Mouse (Mus musculus) stomach, embryonic 16.5 days (tissue): Measurements from ENCODE around the gene Pgpep1l. TPM values are rescaled to one million over a fixed set of nuclear protein-coding genes. Genes with fewer than 3 reads are reported as not detected.

Experiments
- ATAC-seq: fragments of 200-750 bp; cut with Nextera tagmentation; 2 replicates; pipeline ENCODE4 v1.8.0; 2017; ENCODE audit warnings: moderate number of reproducible peaks, moderate TSS enrichment; ENCODE audit not compliant: insufficient read depth, low FRiP score
- H3K27ac ChIP-seq: fragments of 300-500 bp; sonication (generic); 2 replicates; pipeline ENCODE4 v1.5.1; 2014; ENCODE audit warnings: low read length
- H3K27me3 ChIP-seq: fragments of 300-500 bp; sonication (generic); 2 replicates; pipeline ENCODE4 v1.6.1; 2014; ENCODE audit warnings: low read length, control low read depth, mixed read lengths; ENCODE audit not compliant: control insufficient read depth, insufficient read depth
- H3K36me3 ChIP-seq: fragments of 300-500 bp; sonication (generic); 2 replicates; pipeline ENCODE4 v1.6.1; 2014; ENCODE audit warnings: low read length; ENCODE audit not compliant: control insufficient read depth, insufficient read depth
- H3K4me1 ChIP-seq: fragments of 300-500 bp; sonication (generic); 2 replicates; pipeline ENCODE4 v1.6.1; 2014; ENCODE audit warnings: low read length, control low read depth, mixed read lengths; ENCODE audit not compliant: control insufficient read depth, insufficient read depth
- H3K4me2 ChIP-seq: fragments of 300-500 bp; sonication (generic); 2 replicates; pipeline ENCODE4 v1.6.1; 2014; ENCODE audit warnings: low read depth, low read length, mixed read lengths
- H3K4me3 ChIP-seq: fragments of 300-500 bp; sonication (generic); replicated peaks from 2 replicates; pipeline ENCODE4 v1.5.1; 2014; ENCODE audit warnings: mild to moderate bottlenecking, low read length
- H3K9ac ChIP-seq: fragments of 300-500 bp; sonication (generic); 2 replicates; pipeline ENCODE4 v1.6.1; 2014; ENCODE audit warnings: low read length
- H3K9me3 ChIP-seq: fragments of 300-500 bp; sonication (generic); replicated peaks from 2 replicates; pipeline ENCODE4 v1.6.1; 2016; ENCODE audit warnings: low read length, control low read depth; ENCODE audit not compliant: control insufficient read depth
- WGBS: fragments of 180-500 bp; shearing (Covaris S2); extraction: QIAGEN DNeasy Blood & Tissue Kit; methylation state at CpG from one replicate; pipeline ENCODE4 v1.1.7; 2014; 5-methylcytosine and 5-hydroxymethylcytosine counted together
- polyA plus RNA-seq: library from polyadenylated mRNA; unstranded; fragments of >200 nt; fragmentation: Nextera tagmentation; extraction: Ambion mirVana; gene quantifications from 2 replicates; pipeline ENCODE4 v1.2.1, GENCODE M21; 2015

Pgpep1l gene
- polyA plus RNA-seq, 1 experiment from 2014 or later = not detected

DNA sequence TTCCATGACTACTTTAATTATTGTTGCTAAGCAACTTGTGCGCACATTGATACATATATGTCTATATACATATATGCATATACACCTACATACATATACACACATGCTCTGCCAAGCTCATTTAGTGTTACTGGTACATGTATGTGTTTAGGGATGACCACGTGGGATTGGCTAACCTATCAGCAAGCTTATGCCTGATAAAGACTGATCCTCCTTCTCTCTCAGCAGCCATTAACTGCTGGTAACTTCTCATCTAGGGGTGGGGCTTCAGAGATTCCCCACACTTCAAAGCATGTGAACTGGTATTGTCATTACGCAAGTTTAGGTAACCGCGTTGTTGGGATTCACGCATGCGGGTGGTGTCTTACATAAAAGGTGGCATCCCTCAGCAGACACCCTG, 64.4 kb downstream of the Pgpep1l start:
- no peak for ATAC-seq

DNA sequence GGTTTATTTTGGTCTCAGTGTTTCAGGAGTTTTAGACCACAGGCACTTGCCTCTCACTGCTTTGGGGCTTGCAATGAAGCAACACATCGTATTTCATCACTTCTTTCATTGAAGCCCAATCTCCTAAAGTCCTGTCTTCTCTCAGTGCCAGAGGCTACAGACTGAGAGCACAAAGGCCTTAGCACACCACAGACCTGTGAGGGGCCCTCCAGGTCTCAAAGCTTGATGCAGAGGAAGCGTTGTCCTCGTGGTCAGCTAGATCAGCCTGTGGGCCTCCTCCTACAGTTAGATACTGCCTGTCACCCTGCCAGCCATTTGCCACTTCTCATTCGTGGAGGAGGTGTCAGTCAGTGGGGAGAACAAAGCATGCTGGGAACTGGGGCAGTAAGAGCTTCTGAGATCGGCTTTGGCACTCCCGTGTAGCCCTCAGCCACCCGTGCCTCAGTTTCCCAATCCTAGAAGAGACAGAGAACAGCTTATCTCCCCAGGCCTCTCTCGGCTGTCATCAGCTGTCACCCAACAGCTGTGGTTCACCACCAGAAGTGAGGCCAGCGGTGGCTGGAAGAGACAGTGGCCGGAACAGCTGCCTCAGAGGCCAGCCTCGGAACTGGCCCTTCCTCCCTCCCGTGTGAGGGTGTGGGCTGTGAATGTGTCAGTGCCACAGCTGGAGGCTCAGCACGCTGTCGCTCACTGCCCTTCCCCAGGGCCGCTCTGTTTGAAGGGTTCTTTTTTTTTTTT, 69.9 kb downstream of the Pgpep1l start:
- WGBS = 65% methylated on average over 15 of the region's 15 CpGs
- H3K4me3 ChIP-seq = no peak overlapping the region
- H3K4me1 ChIP-seq = 0 out of 2 replicates have a peak, but pooled peaks cover 2% of the 10 kb centered on the region
- no peak for ATAC-seq
- H3K4me2 ChIP-seq = no peak overlapping the region
- no peaks in the 10 kb centered on the region for H3K9me3 ChIP-seq
- peaks cover 20% of the 10 kb centered on the region for H3K36me3 ChIP-seq
- H3K27ac ChIP-seq = no peak overlapping the region
- no peaks in the 10 kb centered on the region for H3K27me3 ChIP-seq
- no peak overlapping the region for H3K9ac ChIP-seq

More for the DNA sequence above, 64.4 kb downstream of the Pgpep1l start:
- Histone ChIP-seq H3K9me3 (no peaks in the 10 kb centered on the region), H3K9ac (no peak overlapping the region), H3K27me3 (no peaks in the 10 kb centered on the region), H3K27ac (no peak overlapping the region), H3K4me2 (no peak overlapping the region), H3K36me3 (peaks cover 5% of the 10 kb centered on the region; the same call in 1 of the 2 replicates), H3K4me3 (no peak overlapping the region), H3K4me1 (no peaks in the 10 kb centered on the region)
- WGBS = 95% methylated on average over 7 of the region's 7 CpGs

DNA sequence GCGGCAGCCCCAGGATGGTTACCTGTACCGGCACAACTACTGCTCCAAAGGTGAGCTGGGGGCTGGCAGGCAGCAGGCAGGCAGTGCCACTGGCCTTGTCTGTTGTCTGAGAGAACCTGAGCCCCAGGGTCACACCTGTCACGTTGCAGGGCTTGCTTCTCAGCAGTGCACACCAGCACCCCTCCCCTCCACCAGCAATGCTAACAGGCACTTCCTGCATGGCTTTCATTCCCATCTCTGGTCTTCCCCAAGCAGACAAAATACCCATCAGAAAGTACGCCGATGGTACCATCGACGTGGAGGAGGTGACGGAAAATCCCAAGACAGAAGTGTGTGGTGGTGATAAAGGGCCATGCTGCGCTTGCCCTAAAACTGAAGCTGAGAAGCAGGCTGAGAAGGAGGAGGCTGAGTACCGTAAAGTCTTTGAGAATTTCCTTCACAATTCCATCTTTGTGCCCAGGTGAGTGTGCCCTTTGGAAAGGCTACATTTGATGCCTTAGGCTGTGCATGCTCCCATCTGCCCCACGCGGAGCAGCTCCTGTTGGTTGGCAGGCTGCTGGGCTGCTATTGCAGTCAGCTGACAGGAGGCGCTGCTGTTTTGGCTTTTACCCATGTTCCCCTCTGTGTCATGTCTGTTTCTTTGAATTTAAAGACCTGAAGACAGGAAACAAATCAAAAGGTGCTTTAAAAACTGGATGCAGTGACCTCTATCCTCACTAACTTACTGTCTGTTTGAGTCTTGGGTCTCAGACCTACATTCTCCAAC, 74.2 kb downstream of the Pgpep1l start:
- Histone ChIP-seq H3K27me3 (no peaks in the 10 kb centered on the region), H3K4me2 (no peak overlapping the region), H3K27ac (no peak overlapping the region), H3K9me3 (no peaks in the 10 kb centered on the region), H3K4me1 (0 out of 2 replicates have a peak, but pooled peaks cover 2% of the 10 kb centered on the region), H3K4me3 (no peak overlapping the region), H3K9ac (no peak overlapping the region), H3K36me3 (peaks cover 23% of the 10 kb centered on the region)
- WGBS = 87% methylated on average over 13 of the region's 13 CpGs
- ATAC-seq = no peak

DNA sequence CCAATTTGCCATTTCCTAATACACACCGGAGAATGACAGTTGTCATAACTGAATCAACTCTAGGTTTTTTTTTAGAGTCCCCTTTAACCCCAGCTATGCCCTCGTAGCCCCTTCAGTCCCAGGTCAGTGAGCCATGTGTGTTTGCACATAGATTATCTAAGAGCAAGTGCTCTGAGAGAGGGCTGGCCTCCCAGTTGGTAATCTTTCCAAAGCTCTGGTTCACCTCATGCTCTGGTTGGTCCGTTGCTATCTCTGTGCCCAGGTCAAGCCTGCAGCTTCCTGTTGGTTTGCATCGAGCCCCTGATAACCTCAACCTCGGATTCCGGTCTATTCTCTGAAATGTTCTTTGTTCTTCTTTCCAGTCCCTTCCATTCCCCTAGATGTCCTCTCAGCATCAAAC, 74.8 kb downstream of the Pgpep1l start:
- H3K9me3 ChIP-seq = no peaks in the 10 kb centered on the region
- 55% methylated on average over 6 of the region's 6 CpGs for WGBS
- no peak overlapping the region for H3K4me3 ChIP-seq
- H3K36me3 ChIP-seq = peaks cover 30% of the 10 kb centered on the region
- H3K27me3 ChIP-seq = no peaks in the 10 kb centered on the region
- no peak overlapping the region for H3K27ac ChIP-seq
- H3K4me1 ChIP-seq = 0 out of 2 replicates have a peak, but pooled peaks cover 2% of the 10 kb centered on the region
- no peak overlapping the region for H3K4me2 ChIP-seq
- no peak overlapping the region for H3K9ac ChIP-seq
- ATAC-seq = no peak

Other genes starting within 250 kb of the Pgpep1l start
- gene Fam169b, start 9.6 kb upstream of the Pgpep1l start, polyA plus RNA-seq = 0.34 and 0.37 TPM in 2 replicates